Mouse (Mus musculus): Measurements from ENCODE around the gene Zdhhc23.

DNA sequence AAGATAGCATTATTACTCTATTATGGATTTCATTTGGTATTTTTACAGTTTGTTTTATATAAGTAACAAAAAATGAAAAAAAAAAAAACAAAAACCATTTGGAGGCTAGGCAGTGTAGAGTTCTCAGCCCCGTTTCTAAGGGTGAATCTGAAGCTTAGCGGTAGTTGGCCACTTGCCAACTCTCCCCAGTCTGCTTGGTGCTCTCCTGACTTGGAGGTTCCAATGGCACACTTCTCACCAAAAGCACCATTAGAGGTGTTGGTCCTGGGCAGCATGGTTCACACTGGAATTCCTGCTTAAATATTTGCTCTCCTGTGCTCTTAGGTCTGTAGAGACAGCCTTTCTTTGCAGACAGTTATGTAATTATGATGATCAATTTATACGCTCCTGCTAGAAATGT lies 44.2 kb downstream of the Zdhhc23 start:
- TF ChIP-seq CTCF (IDR thresholded peaks at IDR 0.05; ENCODE audit: insufficient read depth, low read depth, low read length) = no peak
- no peak for TF ChIP-seq POLR2A (IDR thresholded peaks at IDR 0.05; ENCODE audit: insufficient read depth, low read depth, low read length)
